Mouse (Mus musculus): Measurements from ENCODE around the gene Fancl.

The Fancl gene

DNA sequence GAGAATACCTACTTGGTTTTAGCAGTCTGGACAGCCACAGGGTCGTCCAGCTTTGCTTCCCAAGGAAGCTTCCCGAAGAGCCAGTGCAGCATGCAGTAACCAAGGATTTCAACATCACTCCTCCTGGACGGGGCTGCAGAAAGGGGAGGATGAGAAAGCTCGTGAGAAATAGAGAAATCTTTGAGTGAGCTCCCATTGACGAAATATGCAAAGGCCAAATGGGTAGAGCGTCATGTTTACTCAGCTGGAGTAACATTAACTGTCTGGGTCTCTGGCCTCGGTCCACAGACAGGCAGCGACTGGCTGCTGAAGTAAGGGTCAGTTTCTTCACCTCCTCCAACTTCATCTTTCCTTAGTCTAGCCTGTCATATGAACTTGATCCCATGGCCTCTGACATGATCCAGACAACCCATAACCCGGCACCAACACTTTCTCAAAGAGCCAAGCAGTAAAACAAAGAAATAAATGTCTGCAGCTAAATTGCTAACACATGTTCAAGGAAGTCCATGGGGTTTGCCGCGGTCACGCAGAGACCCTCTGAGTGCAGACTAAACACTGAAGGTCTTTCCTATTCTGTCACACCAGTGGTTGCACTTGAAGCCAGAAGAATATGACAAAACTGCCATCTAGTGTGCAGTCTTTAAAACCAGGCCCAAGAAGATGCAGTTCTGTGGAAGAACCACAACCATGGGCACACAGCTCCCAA, 104.0 kb downstream of the Fancl start:
- DNase-seq (ENCODE audit: low read depth, low spot score) = peak; percentile 43

DNA sequence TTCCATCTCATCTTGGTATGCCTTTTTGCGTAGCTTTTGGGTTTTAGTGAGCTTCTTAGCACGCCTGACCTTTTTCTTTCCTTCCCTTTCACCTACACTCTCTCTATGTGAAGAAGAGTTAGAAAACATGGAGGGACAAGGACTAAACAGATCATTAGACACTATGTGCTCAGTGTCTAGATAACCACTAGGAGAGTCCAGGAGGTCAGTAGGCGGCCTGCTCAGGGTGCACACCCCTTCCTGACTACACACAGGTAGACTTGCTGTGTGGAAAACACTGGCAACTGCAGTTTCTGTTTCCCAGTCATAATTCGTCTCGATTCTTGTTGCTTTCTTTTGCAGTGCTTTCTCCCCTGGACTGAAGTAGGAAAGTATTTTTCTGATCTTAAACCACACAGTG, 110.0 kb downstream of the Fancl start:
- DNase-seq (ENCODE audit: low read depth, low spot score) = no peak

DNA sequence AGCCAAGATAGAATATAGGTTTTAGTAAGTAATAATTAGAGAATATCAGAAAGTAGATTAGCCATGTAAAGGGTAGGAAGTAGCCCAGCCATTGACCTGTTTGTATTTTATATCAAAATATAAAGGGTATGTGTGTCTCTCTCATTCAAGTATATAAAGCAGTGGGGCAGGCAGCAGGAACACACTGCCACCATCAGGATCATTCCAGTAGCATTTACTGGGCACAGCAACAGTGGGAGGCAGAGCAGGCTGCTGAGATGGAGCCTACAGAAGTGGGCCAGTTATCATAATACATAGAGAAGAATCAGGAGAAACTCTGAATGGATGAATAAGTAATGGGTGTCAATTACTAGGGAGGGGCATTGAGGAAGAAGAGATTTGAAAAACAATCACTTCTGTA, 127.7 kb downstream of the Fancl start:
- DNase-seq (ENCODE audit: low read depth, low spot score) = no peak

DNA sequence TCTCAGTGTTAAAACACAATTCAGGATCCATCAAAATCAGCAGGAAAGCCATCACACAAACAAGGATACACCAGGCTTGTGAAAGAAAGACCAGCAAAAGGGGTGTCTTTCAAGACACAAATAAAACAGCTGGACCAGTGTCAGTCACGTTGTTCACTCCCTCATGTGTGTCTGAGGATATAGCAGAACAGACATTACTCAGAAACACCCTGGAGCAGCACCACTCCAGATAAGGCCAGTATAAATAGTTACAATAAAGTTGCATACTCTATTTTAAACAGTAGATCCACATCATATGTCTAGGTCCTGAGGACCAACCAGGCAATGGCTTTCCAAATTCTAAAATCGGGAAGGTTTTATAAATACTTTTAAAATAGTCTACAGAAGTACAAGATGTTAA, 130.2 kb downstream of the Fancl start:
- DNase-seq (ENCODE audit: low read depth, low spot score) = no peak

DNA sequence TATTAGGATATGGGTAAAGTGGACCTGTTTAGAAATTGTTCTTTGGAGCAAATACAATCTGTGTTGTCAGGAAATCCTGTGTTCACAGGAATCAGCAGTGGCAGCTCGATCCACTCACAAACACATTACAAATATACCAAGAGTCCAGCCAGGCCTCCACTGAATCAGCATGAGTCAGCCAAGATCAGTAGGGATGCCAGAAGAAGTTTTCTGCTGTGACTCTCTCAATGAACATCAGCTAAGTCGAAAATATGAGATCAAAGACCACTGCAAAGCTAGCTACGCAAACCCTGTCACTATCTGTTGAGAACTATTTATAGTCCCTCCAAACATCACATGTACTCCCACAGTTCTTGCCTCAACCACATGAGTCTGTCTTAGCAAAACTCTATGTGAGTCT, 133.1 kb downstream of the Fancl start:
- DNase-seq (ENCODE audit: low read depth, low spot score) = no peak

All from telencephalon, adult 2 months (tissue).